Mouse (Mus musculus) lung, embryonic 16.5 days (tissue): ENCODE measurements around the gene Calm5. TPM values are rescaled to one million over a fixed set of nuclear protein-coding genes. Genes with fewer than 3 reads are reported as not detected.
"Not testable (repeated sequence)": the region's sequence is repeated elsewhere in the genome, so short reads cannot be mapped to it uniquely, and the experiment has no call there.

Source experiments
- ATAC-seq: fragments of 200-750 bp; cut with Nextera tagmentation; 2 replicates; pipeline ENCODE4 v1.8.0; 2017; ENCODE audit warnings: low read depth, mild to moderate bottlenecking, moderate library complexity
- H3K27ac ChIP-seq: fragments of 300-500 bp; sonication (generic); 2 replicates; pipeline ENCODE4 v1.5.1; 2014; ENCODE audit warnings: mild to moderate bottlenecking, control low read depth, low read length
- H3K27me3 ChIP-seq: fragments of 300-500 bp; sonication (generic); 2 replicates; pipeline ENCODE4 v1.6.1; 2014; ENCODE audit warnings: low read depth, low read length, mixed read lengths; ENCODE audit not compliant: control insufficient read depth, insufficient read depth
- H3K36me3 ChIP-seq: fragments of 300-500 bp; sonication (generic); 2 replicates; pipeline ENCODE4 v1.6.1; 2014; ENCODE audit warnings: low read length; ENCODE audit not compliant: control insufficient read depth, insufficient read depth
- H3K4me1 ChIP-seq: fragments of 300-500 bp; sonication (generic); replicated peaks from 2 replicates; pipeline ENCODE4 v1.6.1; 2014; ENCODE audit warnings: low read length, mixed read lengths; ENCODE audit not compliant: control insufficient read depth, insufficient read depth
- H3K4me2 ChIP-seq: fragments of 300-500 bp; sonication (generic); 2 replicates; pipeline ENCODE4 v1.6.1; 2014; ENCODE audit warnings: low read depth, low read length, control low read depth
- H3K4me3 ChIP-seq: fragments of 300-500 bp; sonication (generic); 2 replicates; pipeline ENCODE4 v1.5.1; 2014; ENCODE audit warnings: mild to moderate bottlenecking, low read length, control low read depth
- H3K9ac ChIP-seq: fragments of 300-500 bp; sonication (generic); 2 replicates; pipeline ENCODE4 v1.6.1; 2014; ENCODE audit warnings: low read length, control low read depth
- H3K9me3 ChIP-seq: fragments of 300-500 bp; sonication (generic); 2 replicates; pipeline ENCODE4 v1.6.1; 2016; ENCODE audit warnings: low read length; ENCODE audit not compliant: control insufficient read depth
- WGBS: fragments of 180-500 bp; shearing (Covaris S2); extraction: QIAGEN DNeasy Blood & Tissue Kit; methylation state at CpG from one replicate; pipeline ENCODE4 v1.1.7; 2014; 5-methylcytosine and 5-hydroxymethylcytosine counted together
- polyA plus RNA-seq: library from polyadenylated mRNA; unstranded; fragments of >200 nt; fragmentation: Nextera tagmentation; extraction: Ambion mirVana; gene quantifications from 2 replicates; pipeline ENCODE4 v1.2.1, GENCODE M21; 2015

Calm5 gene
- polyA plus RNA-seq, 1 experiment from 2014 or later = not detected

DNA sequence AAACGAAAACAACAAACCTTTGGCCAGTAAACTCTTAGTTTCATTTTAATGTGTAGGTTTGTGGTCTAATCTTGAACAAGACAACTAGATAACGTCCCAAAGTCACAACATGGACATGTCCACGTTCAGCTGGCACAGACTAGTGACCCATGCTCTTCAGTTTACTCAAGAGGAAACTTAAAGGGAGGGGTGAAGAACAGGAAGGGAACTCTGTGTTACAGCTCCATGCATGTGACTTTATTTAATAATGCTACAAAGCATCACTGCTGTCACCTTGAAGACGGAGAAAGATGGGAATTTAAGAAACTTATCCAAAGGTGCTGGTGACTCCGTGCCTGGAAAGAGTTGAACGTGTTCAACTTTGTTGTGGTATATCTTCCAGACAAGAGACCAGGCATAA is 42.1 kb downstream of the Calm5 start:
- ATAC-seq = no peak

DNA sequence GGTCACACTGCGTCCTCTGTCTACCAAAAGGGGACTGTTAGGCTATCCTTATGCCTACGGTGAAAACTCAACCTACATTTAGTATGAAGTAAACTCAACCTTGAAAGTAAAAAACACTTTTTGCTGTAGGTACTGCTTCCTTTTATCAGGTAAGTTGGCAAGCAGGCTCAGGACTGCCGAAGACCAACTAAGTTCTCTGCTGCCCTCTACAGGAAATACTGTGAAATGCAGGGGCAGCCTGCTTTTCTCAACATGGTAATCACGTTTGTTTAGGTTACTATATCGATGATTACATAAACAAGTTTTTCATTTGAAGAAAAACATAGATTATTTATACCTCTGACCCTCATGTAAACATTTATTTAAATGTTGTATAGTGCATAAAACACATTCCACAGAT is 42.9 kb downstream of the Calm5 start:
- no peak overlapping the region for H3K27ac ChIP-seq
- no peak for ATAC-seq
- no peak overlapping the region for H3K4me3 ChIP-seq
- no peaks in the 10 kb centered on the region for H3K27me3 ChIP-seq
- H3K9me3 ChIP-seq = no peaks in the 10 kb centered on the region
- peaks cover 3% of the 10 kb centered on the region; the same call in 1 of the 2 replicates for H3K4me1 ChIP-seq
- H3K36me3 ChIP-seq = no peaks in the 10 kb centered on the region; the same call in 1 of the 2 replicates
- H3K4me2 ChIP-seq = no peak overlapping the region
- H3K9ac ChIP-seq = no peak overlapping the region
- 24% methylated on average over 5 of the region's 5 CpGs for WGBS

More for the DNA sequence above, 42.1 kb downstream of the Calm5 start:
- H3K4me2 ChIP-seq = no peak overlapping the region
- no peaks in the 10 kb centered on the region for H3K9me3 ChIP-seq
- no peaks in the 10 kb centered on the region for H3K27me3 ChIP-seq
- H3K4me1 ChIP-seq = peaks cover 3% of the 10 kb centered on the region; the same call in 1 of the 2 replicates
- no peak overlapping the region for H3K9ac ChIP-seq
- H3K36me3 ChIP-seq = no peaks in the 10 kb centered on the region; the same call in 1 of the 2 replicates
- 79% methylated on average over 6 of the region's 6 CpGs for WGBS
- H3K27ac ChIP-seq = no peak overlapping the region
- H3K4me3 ChIP-seq = no peak overlapping the region

DNA sequence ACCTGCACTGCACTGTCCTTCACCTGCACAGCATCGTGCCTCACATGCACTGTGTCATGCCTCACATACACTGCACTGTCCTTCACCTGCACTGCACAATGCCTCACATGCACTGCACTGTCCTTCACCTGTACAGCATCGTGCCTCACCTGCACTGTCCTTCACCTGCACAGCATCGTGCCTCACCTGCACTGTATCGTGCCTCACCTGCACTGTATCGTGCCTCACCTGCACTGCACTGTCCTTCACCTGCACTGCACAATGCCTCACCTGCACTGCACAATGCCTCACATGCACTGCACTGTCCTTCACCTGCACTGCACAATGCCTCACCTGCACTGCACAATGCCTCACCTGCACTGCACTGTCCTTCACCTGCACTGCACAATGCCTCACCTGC is 44.2 kb downstream of the Calm5 start:
- not testable (repeated sequence) for H3K9me3 ChIP-seq, H3K9ac ChIP-seq, H3K4me3 ChIP-seq, H3K4me2 ChIP-seq, H3K4me1 ChIP-seq, H3K36me3 ChIP-seq, ATAC-seq, H3K27me3 ChIP-seq, H3K27ac ChIP-seq
- 90% methylated on average over 5 of the region's 5 CpGs for WGBS

DNA sequence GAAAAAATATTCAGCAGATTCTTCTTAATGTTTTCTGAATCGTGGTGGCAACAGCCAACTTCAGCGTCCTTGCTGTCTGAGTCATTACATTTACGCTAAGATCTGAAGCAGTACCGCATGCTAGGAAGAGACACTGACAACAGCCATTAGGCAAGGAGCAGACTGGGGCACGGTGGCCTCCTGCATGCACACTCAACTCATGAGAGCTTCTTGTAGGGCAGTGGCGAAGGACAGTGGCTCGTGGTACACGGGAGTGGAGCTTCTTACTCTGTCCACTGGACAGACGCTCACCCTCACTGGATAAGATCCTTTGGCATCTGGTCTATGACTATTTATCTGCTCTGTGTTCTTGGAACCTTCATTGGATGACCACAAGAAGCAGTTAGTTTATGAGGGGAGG is 45.3 kb downstream of the Calm5 start:
- no peak for ATAC-seq
- Histone ChIP-seq H3K27me3 (no peaks in the 10 kb centered on the region), H3K9me3 (no peaks in the 10 kb centered on the region), H3K27ac (no peak overlapping the region), H3K4me2 (no peak overlapping the region), H3K9ac (no peak overlapping the region), H3K4me3 (no peak overlapping the region), H3K36me3 (no peaks in the 10 kb centered on the region; the same call in 1 of the 2 replicates), H3K4me1 (no peaks in the 10 kb centered on the region)
- 88% methylated on average over 9 of the region's 9 CpGs for WGBS

Other genes with a start within 250 kb of the Calm5 start
- gene Fam208b, start 243.1 kb upstream of the Calm5 start, polyA plus RNA-seq = 10.1 and 10.4 TPM in 2 replicates
- gene Asb13, start 220.1 kb upstream of the Calm5 start, polyA plus RNA-seq = 9.4 and 10.3 TPM in 2 replicates
- 0.24 and 0.39 TPM in 2 replicates for gene Calml3, start 49.9 kb upstream of the Calm5 start, polyA plus RNA-seq
- gene Calm4, start 16.4 kb upstream of the Calm5 start, polyA plus RNA-seq = 6.2 TPM in 1 of 2 replicates, not detected in the other
- gene Net1, start 64.0 kb downstream of the Calm5 start, polyA plus RNA-seq = 100 and 104 TPM in 2 replicates
- gene Tubal3, start 64.1 kb downstream of the Calm5 start, polyA plus RNA-seq = not detected in 2 replicates
- gene Ucn3, start 91.2 kb downstream of the Calm5 start, polyA plus RNA-seq = not detected in 2 replicates
- 4.9 and 7.7 TPM in 2 replicates for gene Akr1c14, start 194.8 kb downstream of the Calm5 start, polyA plus RNA-seq